ENCODE assay signal across 12 mouse cellular contexts in the genomic region with DNA sequence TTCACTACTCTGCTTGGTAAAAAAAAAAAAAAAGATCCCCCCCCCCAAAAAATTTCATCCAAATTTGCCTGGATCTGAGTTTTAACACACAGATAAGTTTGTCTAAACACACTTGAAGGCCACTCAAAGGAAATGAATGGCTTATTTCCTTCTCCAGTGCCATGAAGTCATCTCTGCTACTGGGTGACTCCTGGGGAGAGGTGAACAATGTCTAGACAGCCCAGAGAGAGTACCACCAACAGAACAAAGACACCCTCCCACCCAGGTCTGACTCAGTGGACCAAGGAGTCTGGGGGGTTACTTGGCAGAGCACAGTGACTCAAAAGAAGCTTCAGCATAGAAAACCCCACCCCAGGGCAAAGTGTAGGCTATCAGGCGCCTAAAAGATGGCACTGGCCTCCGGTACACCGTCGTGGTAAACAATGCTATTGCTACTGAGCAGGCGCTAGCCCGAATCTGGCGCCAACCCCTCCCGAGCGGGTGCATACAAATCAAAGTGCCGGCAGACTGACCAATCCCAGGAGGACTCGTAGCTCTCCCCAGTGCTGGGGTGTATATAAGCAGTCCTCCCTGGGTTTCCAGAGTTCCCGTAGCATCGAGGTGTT. TPM values are rescaled to one million over a fixed set of nuclear protein-coding genes. Genes with fewer than 3 reads are reported as not detected.
"Had no signal": no experiment of that assay in that cellular context is flagged by ENCODE, and none has a peak within 500 bp of the region (broad histone marks: within the 10 kb centered on the region; RNA-seq: fewer than 3 reads in every experiment).

No protein-coding gene starts in this region.

RNA-seq across cellular contexts. Expression of a gene that starts 9.6 kb away (rescaled TPM):
- polyA plus RNA-seq: liver, postnatal 0 days; lung, adult 2 months; lung, postnatal 0 days; macrophage; midbrain, embryonic 12.5 days; midbrain, embryonic 16.5 days; neural tube, embryonic 13.5 days; neural tube, embryonic 15.5 days; small intestine, adult 2 months; stomach, embryonic 16.5 days; urinary bladder, adult 2 months had no signal

RNA-seq across cellular contexts. Expression of a gene that starts 46.0 kb away (rescaled TPM):
- polyA plus RNA-seq: liver, postnatal 0 days; lung, adult 2 months; lung, postnatal 0 days; macrophage; midbrain, embryonic 12.5 days; midbrain, embryonic 14.5 days; small intestine, adult 2 months had no signal
